Mouse (Mus musculus): ENCODE measurements around the gene Smad3.

The Smad3 gene

GRCm38 (mm10) chr9:63744595-63744994, 13.2 kb downstream of the Smad3 start:
- no peak for DNase-seq

- no peak for DNase-seq
Measured at GRCm38 (mm10) chr9:63743775-63744174, 14.0 kb downstream of the Smad3 start.

- no peak for DNase-seq
Measured at GRCm38 (mm10) chr9:63742887-63743660, 14.7 kb downstream of the Smad3 start.

- no peak for DNase-seq
Measured at GRCm38 (mm10) chr9:63742318-63742717, 15.5 kb downstream of the Smad3 start.

GRCm38 (mm10) chr9:63741792-63742191, 16.0 kb downstream of the Smad3 start:
- DNase-seq: no peak

- no peak for DNase-seq
Measured at GRCm38 (mm10) chr9:63740320-63740841, 17.4 kb downstream of the Smad3 start.

GRCm38 (mm10) chr9:63738830-63739229, 19.0 kb downstream of the Smad3 start:
- no peak for DNase-seq

- DNase-seq: no peak
Measured at GRCm38 (mm10) chr9:63738086-63738701, 19.6 kb downstream of the Smad3 start.

- DNase-seq: no peak
Measured at GRCm38 (mm10) chr9:63737426-63737931, 20.3 kb downstream of the Smad3 start.

GRCm38 (mm10) chr9:63734261-63734660, 23.5 kb downstream of the Smad3 start:
- no peak for DNase-seq

GRCm38 (mm10) chr9:63732700-63733099, 25.1 kb downstream of the Smad3 start:
- DNase-seq: no peak

- DNase-seq: no peak
Measured at GRCm38 (mm10) chr9:63731114-63731828, 26.5 kb downstream of the Smad3 start.

GRCm38 (mm10) chr9:63728969-63729368, 28.8 kb downstream of the Smad3 start:
- no peak for DNase-seq

GRCm38 (mm10) chr9:63727070-63727469, 30.7 kb downstream of the Smad3 start:
- DNase-seq: no peak

- no peak for DNase-seq
Measured at GRCm38 (mm10) chr9:63726088-63727010, 31.4 kb downstream of the Smad3 start.

GRCm38 (mm10) chr9:63724750-63725149, 33.0 kb downstream of the Smad3 start:
- no peak for DNase-seq

- DNase-seq: no peak
Measured at GRCm38 (mm10) chr9:63722918-63723317, 34.9 kb downstream of the Smad3 start.

GRCm38 (mm10) chr9:63722350-63722749, 35.4 kb downstream of the Smad3 start:
- no peak for DNase-seq

GRCm38 (mm10) chr9:63721573-63722275, 36.1 kb downstream of the Smad3 start:
- DNase-seq: no peak

GRCm38 (mm10) chr9:63720715-63721114, 37.1 kb downstream of the Smad3 start:
- DNase-seq: no peak

GRCm38 (mm10) chr9:63719770-63720440, 37.9 kb downstream of the Smad3 start:
- DNase-seq: no peak

Data from right cerebral cortex, postnatal 14 days (tissue).